Mouse (Mus musculus): Measurements from ENCODE around the gene Ifna2.

DNA sequence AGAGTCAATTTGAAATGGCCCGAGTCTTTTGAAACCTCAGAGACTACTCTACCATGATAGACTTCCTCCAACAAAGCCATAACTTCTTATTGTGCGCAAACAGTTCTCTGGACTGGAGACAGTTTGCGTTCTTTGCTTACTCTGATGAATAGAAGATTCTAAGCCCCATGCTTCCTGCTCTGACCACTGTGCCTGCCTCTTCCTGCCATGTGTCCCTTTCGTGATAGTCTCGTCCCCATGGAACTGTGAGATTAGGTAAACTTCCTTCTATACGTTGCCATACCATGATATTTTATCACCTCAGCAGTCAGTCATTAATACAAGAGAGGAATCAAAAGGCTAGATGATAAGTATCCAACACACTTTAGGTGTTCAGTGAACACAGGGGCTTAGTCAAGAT lies 43.0 kb upstream of the Ifna2 start:
- TF ChIP-seq GATA1 (IDR thresholded peaks at IDR 0.05; ENCODE audit: borderline replicate concordance, low read length) = no peak
- no peak for TF ChIP-seq FLI1 (IDR thresholded peaks at IDR 0.05; ENCODE audit: low read length)
